Mouse (Mus musculus) liver, embryonic 14.5 days (tissue): ENCODE measurements around the gene Glb1l.

Source experiments
- CTCF ChIP-seq: IDR thresholded peaks from 2 replicates; pipeline ENCODE4 v1.5.1; 2016; ENCODE audit warnings: antibody characterized with exemption, low read depth, control low read depth
- EP300 ChIP-seq: IDR thresholded peaks from 2 replicates; pipeline ENCODE4 v1.6.1; 2016; ENCODE audit warnings: antibody characterized with exemption, low read depth

DNA sequence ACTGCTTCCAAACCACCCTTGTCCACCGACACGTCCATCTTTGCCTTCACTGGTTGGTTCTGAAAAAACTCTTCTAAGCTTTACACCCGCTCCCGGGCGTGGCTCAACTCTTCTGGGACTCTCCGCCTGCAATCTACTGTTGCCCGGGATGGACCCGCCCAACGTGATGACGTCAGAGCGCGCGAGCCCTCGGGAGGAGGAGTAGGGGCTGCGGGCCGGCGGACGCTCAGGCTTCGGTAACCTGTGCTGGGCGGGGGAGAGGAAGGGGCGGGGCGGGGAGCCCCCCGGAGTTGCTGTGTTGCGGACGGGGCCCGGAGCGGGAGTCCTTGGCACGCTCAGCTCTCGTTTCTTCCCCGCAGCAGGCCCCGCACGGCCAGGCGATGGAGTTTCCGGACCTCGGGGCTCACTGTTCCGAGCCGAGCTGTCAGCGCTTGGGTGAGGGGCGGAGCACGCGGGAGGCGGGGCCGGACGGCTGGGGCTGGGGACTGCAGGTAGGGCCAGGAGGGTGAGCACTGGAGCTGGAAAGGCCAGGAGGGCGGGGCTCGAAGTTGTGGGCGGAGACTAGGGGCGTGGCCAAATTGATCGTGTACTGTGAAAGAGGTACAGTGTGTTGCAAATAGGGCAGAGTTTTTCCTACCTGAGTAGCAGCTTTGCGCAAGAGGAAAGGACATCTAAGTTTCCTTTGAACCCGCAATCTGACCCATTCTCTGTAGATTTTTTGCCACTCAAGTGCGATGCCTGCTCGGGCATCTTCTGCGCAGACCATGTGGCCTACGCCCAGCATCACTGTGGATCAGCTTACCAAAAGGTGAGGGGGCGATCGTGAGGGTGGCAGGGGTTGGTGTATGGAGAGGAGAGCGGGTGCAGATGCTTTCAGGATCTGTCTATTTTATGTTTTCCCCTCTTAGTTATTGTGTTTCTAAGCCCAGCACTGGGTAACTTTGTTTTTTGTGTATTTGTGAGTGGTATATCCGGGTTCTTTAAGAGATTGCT, 41.8 kb downstream of the Glb1l start, which contains the start of gene Zfand2b:
- TF ChIP-seq CTCF (peak; percentile 28; the same call in 1 of the 2 replicates), EP300 (peak; percentile 1; the same call in 1 of the 2 replicates)
